ENCODE assay signal across 9 mouse cellular contexts in genomic region chr4:83233181-83234123, GRCm38 (mm10).
DNase-seq lines count a peak whose midpoint lies in the region; ATAC-seq lines count a peak whose summit lies in the region.
"Had no signal": no experiment of that assay in that cellular context is flagged by ENCODE, and none has a peak within 500 bp of the region (broad histone marks: within the 10 kb centered on the region; RNA-seq: fewer than 3 reads in every experiment).

No protein-coding gene starts in this region.

- no peak overlapping the region for H3K4me3 ChIP-seq in heart, embryonic 10.5 days

- H3K36me3 ChIP-seq in heart, embryonic 10.5 days = no peaks in the 10 kb centered on the region

- 0 out of 2 replicates have a peak, but pooled peaks cover 3% of the 10 kb centered on the region for H3K27me3 ChIP-seq in heart, embryonic 10.5 days (ENCODE audit: insufficient read depth, poor library complexity, severe bottlenecking)

- H3K4me1 ChIP-seq in heart, embryonic 10.5 days = peaks cover 5% of the 10 kb centered on the region

- peak; percentile 80 for DNase-seq in heart, adult 11 months
- DNase-seq in heart, embryonic 10.5 days (ENCODE audit: low spot score) = no peak
- peak; percentile 95 for DNase-seq in cerebellum, adult 11-12 months
- DNase-seq in frontal cortex, postnatal 10 days (ENCODE audit: low spot score in 2 of 2) = peak; percentile 45 to 46
- peak; percentile 83 to 85 for DNase-seq in left cerebral cortex, postnatal 36 days (ENCODE audit: low spot score in 2 of 2)
- DNase-seq in adrenal gland, adult 2 months = no peak
- DNase-seq in heart, adult 9 months (ENCODE audit: low spot score in 2 of 2) = no peak
- DNase-seq: gastrocnemius, postnatal 25 days had no signal

- WGBS in heart, embryonic 10.5 days = 71% methylated on average over 22 of the region's 22 CpGs

- H3K9me3 ChIP-seq in heart, embryonic 10.5 days = no peaks in the 10 kb centered on the region

- ATAC-seq in CD4-positive, CD25-positive, alpha-beta regulatory T cell, adult 4 months = no peak

- no peak overlapping the region for H3K27ac ChIP-seq in heart, embryonic 10.5 days

- intact Hi-C loops in left cerebral cortex, postnatal 36 days (cut with DNase I) = no loop called here

Comparison
In these comparisons a context has a peak if more than half of its experiments do, and no peak if none do; other contexts are left out.
1. DNase-seq: peak in heart, adult 11 months (single experiment), cerebellum, adult 11-12 months (single experiment), frontal cortex, postnatal 10 days (2 of 2) and left cerebral cortex, postnatal 36 days (2 of 2); none in heart, embryonic 10.5 days (single experiment), adrenal gland, adult 2 months (single experiment) and heart, adult 9 months (0 of 2).